Mouse (Mus musculus) T-helper 2 cell (primary cell): ENCODE measurements around the gene Olfr384.

Experiments used
- in situ Hi-C: fragments of 300-600 bp; cut with MboI, MseI; formaldehyde crosslinking; loops from one replicate; pipeline ENCODE4 v1.15.1; 2025; ENCODE audit warnings: high pct_unique_total_duplicates

Gene Olfr384

GRCm38 (mm10) chr11:73598294-73598693 lies at the start of gene Olfr384:
Olfr384 (plus strand) TSS chr11:73598594.
- in situ Hi-C loops = no loop called here

DNA sequence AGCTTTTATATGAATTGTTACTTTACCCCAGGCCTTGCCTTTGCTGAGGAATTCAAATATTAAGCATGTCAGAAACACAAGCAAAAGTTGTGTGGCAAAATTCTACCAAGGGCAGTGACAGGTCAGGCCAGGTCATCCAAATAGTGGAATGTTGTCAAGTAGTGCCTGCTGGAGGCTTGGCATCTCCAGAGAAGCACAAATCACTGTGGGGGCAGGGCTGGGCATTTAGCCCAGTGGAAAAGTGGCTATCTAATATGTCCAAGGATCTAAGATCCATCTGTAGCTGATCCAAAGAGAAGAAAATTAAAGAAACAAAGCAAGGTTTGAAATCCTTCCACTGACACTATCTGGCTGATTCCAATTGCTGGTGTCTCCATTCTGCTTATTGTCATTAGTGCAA lies 18.5 kb upstream of the Olfr384 start:
- in situ Hi-C loops = loop anchor here (5.0 kb wide), 1 partner anchor 57 kb away; no protein-coding TSS in a partner anchor

DNA sequence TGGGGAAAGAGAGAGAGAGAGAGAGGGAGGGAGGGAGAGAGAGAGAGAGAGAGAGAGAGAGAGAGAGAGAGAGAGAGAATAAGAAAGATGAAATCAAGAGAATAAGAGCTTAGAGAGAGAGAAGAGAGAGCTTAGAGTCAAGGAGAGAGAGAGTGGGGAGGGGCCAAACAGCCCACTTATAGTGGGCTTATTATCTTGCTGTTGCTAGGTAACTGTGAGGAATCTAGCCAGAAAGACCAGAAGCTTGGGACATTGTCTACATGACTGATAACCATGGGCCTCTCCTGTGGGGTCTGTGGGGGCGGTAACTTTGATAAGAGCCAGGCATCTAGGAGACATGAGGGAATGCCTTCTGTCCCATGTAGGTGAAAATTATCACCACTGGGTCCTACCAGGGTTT lies 15.2 kb upstream of the Olfr384 start:
- in situ Hi-C loops = loop anchor here (5.0 kb wide), 1 partner anchor 54 kb away; no protein-coding TSS in a partner anchor

- in situ Hi-C loops = no loop called here
Measured at GRCm38 (mm10) chr11:73592908-73593307, 5.5 kb upstream of the Olfr384 start, which contains the start of gene Olfr385. Olfr385 (minus strand) TSS chr11:73593008.
